In the genomic region with DNA sequence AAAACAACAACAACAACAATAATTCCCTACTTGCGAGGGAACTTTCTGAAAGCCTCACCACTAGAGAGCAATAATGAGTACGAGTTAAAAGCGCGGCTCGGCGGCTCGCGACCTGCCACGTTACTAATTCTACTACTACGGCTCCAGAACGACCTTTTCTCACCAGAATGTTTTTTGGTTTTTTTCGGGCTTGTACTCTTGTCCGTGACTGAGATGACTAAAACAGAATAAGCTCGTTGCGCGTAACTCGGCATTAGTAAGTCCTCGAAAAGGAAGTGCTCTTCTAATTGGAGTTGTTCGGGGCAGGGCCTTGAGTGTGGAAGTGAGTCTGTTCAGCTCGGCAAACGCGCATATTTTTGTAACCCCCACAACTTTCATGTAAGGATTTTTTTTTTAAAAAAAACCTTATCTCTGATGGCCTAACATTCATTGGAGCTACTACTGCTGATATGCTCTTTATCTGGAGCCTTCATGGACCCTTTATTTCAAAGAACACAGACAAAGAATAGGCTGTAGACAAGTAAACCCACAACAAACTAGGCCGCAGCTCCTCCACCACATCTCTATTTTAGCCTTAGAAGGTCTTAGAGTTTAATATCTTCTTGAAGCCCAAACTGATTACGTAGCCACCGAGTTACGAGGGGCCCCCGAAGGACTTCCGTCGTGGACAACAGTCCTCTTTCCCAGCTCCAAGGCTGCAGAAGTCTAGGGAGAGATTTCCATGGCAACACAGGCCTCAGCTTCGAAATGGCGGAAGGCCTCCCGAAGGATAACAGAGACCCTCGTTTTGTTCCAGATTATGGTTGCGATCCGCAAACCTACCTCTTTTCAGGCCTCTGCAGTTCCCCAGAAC, we compare ENCODE assay signal across 9 mouse cellular contexts. TPM values are rescaled to one million over a fixed set of nuclear protein-coding genes. Genes with fewer than 3 reads are reported as not detected.
DNase-seq lines count a peak whose midpoint lies in the region; ATAC-seq and TF ChIP-seq lines count a peak whose summit lies in the region.
"Had no signal": no experiment of that assay in that cellular context is flagged by ENCODE, and none has a peak within 500 bp of the region (broad histone marks: within the 10 kb centered on the region; RNA-seq: fewer than 3 reads in every experiment).

No protein-coding gene starts in this region.

- peak overlapping the region; percentile 95 for H3K9ac ChIP-seq in CH12.LX (ENCODE audit: insufficient read depth, low read depth)
- peak overlapping the region; percentile 91 for H3K9ac ChIP-seq in heart, embryonic 16.5 days (ENCODE audit: low read length)
- peak overlapping the region; percentile 76 for H3K9ac ChIP-seq in liver, embryonic 13.5 days
- H3K9ac ChIP-seq in stomach, embryonic 14.5 days (replicated peaks; ENCODE audit: low read depth, low read length), result peak overlapping the region; percentile 81

- in situ Hi-C loops in CH12.LX (cut with MboI; ENCODE audit: low pct_ligation_motif_present, low pct_unique_long_range_greater_than_20kb, low sequenced_read_pairs), result loop anchor here (10.0 kb wide), 1 partner anchor 97 kb away; the partner anchor contains the start of gene Hdhd3

- dilution Hi-C loops in CH12.LX (cut with MboI; ENCODE audit: extremely low pct_ligation_motif_present, extremely low pct_unique_long_range_greater_than_20kb, low sequenced_read_pairs), result no loop called here

- under 1% methylated on average over 35 of the region's 35 CpGs for WGBS in heart, embryonic 16.5 days
- under 1% methylated on average over 35 of the region's 35 CpGs for WGBS in liver, embryonic 13.5 days (ENCODE audit: insufficient replicate concordance)
- under 1% methylated on average over 35 of the region's 35 CpGs for WGBS in stomach, embryonic 14.5 days

- peak; percentile 66 for DNase-seq in CH12.LX (ENCODE audit: extremely low read depth)
- peak; percentile 36 for DNase-seq in brain, embryonic 18.5 days (ENCODE audit: low read depth, low spot score)
- DNase-seq in kidney, postnatal 14 days, result peak; percentile 78
- DNase-seq in liver, embryonic 13.5 days, result peak; percentile 57
- DNase-seq in neural tube, embryonic 10.5 days (ENCODE audit: extremely low spot score, low spot score), result peak; percentile 73

- TF ChIP-seq CTCF in CH12.LX (conservative IDR thresholded peaks at IDR 0.05 in 1 of 2, IDR thresholded peaks at IDR 0.05 in 1 of 2; ENCODE audit: low read depth in 2 of 2, low read length in 2 of 2), result peak in 1 of 2 experiments; percentile 67; a peak in 2 of 4 replicates

- peaks cover 20 to 54% of the 10 kb centered on the region in 2 experiments for H3K36me3 ChIP-seq in CH12.LX (replicated peaks in 1 of 2; ENCODE audit: control insufficient read depth in 1 of 2, insufficient read depth in 1 of 2, low read length in 1 of 2)
- H3K36me3 ChIP-seq in heart, embryonic 16.5 days (ENCODE audit: control insufficient read depth, insufficient read depth), result peaks cover 13% of the 10 kb centered on the region
- H3K36me3 ChIP-seq in liver, embryonic 13.5 days, result peaks cover 45% of the 10 kb centered on the region
- peaks cover 20% of the 10 kb centered on the region for H3K36me3 ChIP-seq in stomach, embryonic 14.5 days (ENCODE audit: control insufficient read depth, insufficient read depth, low read length)

- TF ChIP-seq POLR2A in CH12.LX (IDR thresholded peaks at IDR 0.05; ENCODE audit: low read depth, low read length), result peak; percentile 63; the same call in 1 of the 2 replicates

- H3K4me3 ChIP-seq in CH12.LX (replicated peaks in 1 of 3; ENCODE audit: low read depth in 2 of 3, low read length in 2 of 3, poor library complexity in 1 of 3), result peak overlapping the region; percentile 77 to 97 (median 80)
- peak overlapping the region; percentile 88 for H3K4me3 ChIP-seq in heart, embryonic 16.5 days (ENCODE audit: low read length)
- H3K4me3 ChIP-seq in liver, embryonic 13.5 days (replicated peaks), result peak overlapping the region; percentile 88
- H3K4me3 ChIP-seq in stomach, embryonic 14.5 days (ENCODE audit: low read depth, low read length), result peak overlapping the region; percentile 87

- peak overlapping the region; percentile 65; the same call in 1 of the 2 replicates for H3K27ac ChIP-seq in CH12.LX (ENCODE audit: insufficient read depth, low read depth)
- H3K27ac ChIP-seq in heart, embryonic 16.5 days (ENCODE audit: low read length), result peak overlapping the region; percentile 90
- H3K27ac ChIP-seq in liver, embryonic 13.5 days, result peak overlapping the region; percentile 88
- peak overlapping the region; percentile 76 for H3K27ac ChIP-seq in stomach, embryonic 14.5 days (ENCODE audit: low read length)

- no peak for TF ChIP-seq EP300 in CH12.LX (IDR thresholded peaks at IDR 0.05; ENCODE audit: low read length)

- peak; percentile 74 for ATAC-seq in erythroid progenitor cell, adult 5-6 weeks (replicated peaks; ENCODE audit: low FRiP score, poor library complexity, severe bottlenecking)
- peak; percentile 28 for ATAC-seq in heart, embryonic 16.5 days (replicated peaks; ENCODE audit: extremely low read depth, insufficient read depth, low FRiP score)
- ATAC-seq in liver, embryonic 13.5 days (ENCODE audit: low read depth), result peak; percentile 47
- peak; percentile 51 for ATAC-seq in stomach, embryonic 14.5 days (ENCODE audit: insufficient number of reproducible peaks, insufficient read depth, low FRiP score, low read depth)

- H3K27me3 ChIP-seq in CH12.LX (replicated peaks), result no peaks in the 10 kb centered on the region
- H3K27me3 ChIP-seq in heart, embryonic 16.5 days (ENCODE audit: control insufficient read depth, insufficient read depth, low read length), result no peaks in the 10 kb centered on the region
- no peaks in the 10 kb centered on the region for H3K27me3 ChIP-seq in liver, embryonic 13.5 days
- no peaks in the 10 kb centered on the region for H3K27me3 ChIP-seq in stomach, embryonic 14.5 days (ENCODE audit: control insufficient read depth, insufficient read depth, low read length)

- H3K4me2 ChIP-seq in CH12.LX (ENCODE audit: insufficient read depth, low read depth, poor library complexity, severe bottlenecking), result no peak overlapping the region; the same call in 1 of the 2 replicates
- H3K4me2 ChIP-seq in heart, embryonic 16.5 days (ENCODE audit: low read depth, low read length), result peak overlapping the region; percentile 60
- peak overlapping the region; percentile 66 for H3K4me2 ChIP-seq in liver, embryonic 13.5 days
- peak overlapping the region; percentile 48 for H3K4me2 ChIP-seq in stomach, embryonic 14.5 days (replicated peaks; ENCODE audit: low read depth, low read length)

- no peak; the same call in 1 of the 2 replicates for TF ChIP-seq RAD21 in CH12.LX (IDR thresholded peaks at IDR 0.05; ENCODE audit: low read depth, low read length)

- peaks cover 80% of the 10 kb centered on the region for H3K79me2 ChIP-seq in CH12.LX (replicated peaks; ENCODE audit: control insufficient read depth, extremely low read depth, insufficient read depth, poor library complexity, severe bottlenecking)

- H3K9me3 ChIP-seq in CH12.LX (replicated peaks; ENCODE audit: low read length), result no peaks in the 10 kb centered on the region
- H3K9me3 ChIP-seq in heart, embryonic 16.5 days (replicated peaks; ENCODE audit: control insufficient read depth, low read length), result no peaks in the 10 kb centered on the region
- no peaks in the 10 kb centered on the region for H3K9me3 ChIP-seq in liver, embryonic 13.5 days (replicated peaks)
- no peaks in the 10 kb centered on the region for H3K9me3 ChIP-seq in stomach, embryonic 14.5 days (ENCODE audit: control insufficient read depth, low read depth, low read length)

- H3K4me1 ChIP-seq in CH12.LX (ENCODE audit: control insufficient read depth in 1 of 2, insufficient read depth in 2 of 2), result peaks cover 12 to 54% of the 10 kb centered on the region in 2 experiments
- H3K4me1 ChIP-seq in heart, embryonic 16.5 days (ENCODE audit: control insufficient read depth, insufficient read depth, low read length), result peaks cover 20% of the 10 kb centered on the region
- peaks cover 39% of the 10 kb centered on the region for H3K4me1 ChIP-seq in liver, embryonic 13.5 days (replicated peaks)
- peaks cover 12% of the 10 kb centered on the region; the same call in 1 of the 2 replicates for H3K4me1 ChIP-seq in stomach, embryonic 14.5 days (ENCODE audit: control insufficient read depth, insufficient read depth, low read length)

RNA-seq across cellular contexts. Expression of gene Cdc26, which starts 0.5 kb away (rescaled TPM):
- total RNA-seq in CH12.LX (2012; rRNA removed) (78.2 and 103 TPM in 2 replicates), CH12.LX (2014; rRNA removed) (256 and 258 TPM in 2 replicates)
- polyA plus RNA-seq in CH12.LX (2012; ENCODE audit: insufficient read length, low read depth), result 105 and 125 TPM in 2 replicates
- total RNA-seq in erythroid progenitor cell, adult 5-6 weeks (2015; ENCODE audit: low replicate concordance), result 54.5 and 68.1 TPM in 2 replicates
- 17.9 and 37.6 TPM in 2 replicates for total RNA-seq in erythroid progenitor cell, adult 5-6 weeks (2017; ENCODE audit: low replicate concordance)
- 83.0 and 85.5 TPM in 2 replicates for polyA plus RNA-seq in heart, embryonic 16.5 days (2015; fragmentation: Nextera tagmentation; extraction: Ambion mirVana)
- 77.7 and 97.1 TPM in 2 replicates for polyA plus RNA-seq in liver, embryonic 13.5 days (2015; fragmentation: Nextera tagmentation; extraction: Ambion mirVana)
- 174 and 186 TPM in 2 replicates for polyA plus RNA-seq in stomach, embryonic 14.5 days (2014; fragmentation: Nextera tagmentation; extraction: Ambion mirVana)

RNA-seq across cellular contexts. Expression of gene Prpf4, which starts 0.6 kb away (rescaled TPM):
- total RNA-seq in CH12.LX (2012; rRNA removed) (18.1 and 22.5 TPM in 2 replicates), CH12.LX (2014; rRNA removed) (33.5 and 33.9 TPM in 2 replicates)
- 31.6 and 33.7 TPM in 2 replicates for polyA plus RNA-seq in CH12.LX (2012; ENCODE audit: insufficient read length, low read depth)
- 12.6 and 15.9 TPM in 2 replicates for total RNA-seq in erythroid progenitor cell, adult 5-6 weeks (2015; ENCODE audit: low replicate concordance)
- total RNA-seq in erythroid progenitor cell, adult 5-6 weeks (2017; ENCODE audit: low replicate concordance), result 13.6 and 14.2 TPM in 2 replicates
- polyA plus RNA-seq in heart, embryonic 16.5 days (2015; fragmentation: Nextera tagmentation; extraction: Ambion mirVana), result 12.8 and 15.0 TPM in 2 replicates
- 13.1 and 15.2 TPM in 2 replicates for polyA plus RNA-seq in liver, embryonic 13.5 days (2015; fragmentation: Nextera tagmentation; extraction: Ambion mirVana)
- 23.7 and 25.3 TPM in 2 replicates for polyA plus RNA-seq in stomach, embryonic 14.5 days (2014; fragmentation: Nextera tagmentation; extraction: Ambion mirVana)

RNA-seq across cellular contexts. Expression of gene Rnf183, which starts 27.1 kb away (rescaled TPM):
- total RNA-seq in CH12.LX (2012; rRNA removed), result 3.5 and 4.1 TPM in 2 replicates
- 3.6 and 4.4 TPM in 2 replicates for total RNA-seq in CH12.LX (2014; rRNA removed)
- 3.8 and 4.0 TPM in 2 replicates for polyA plus RNA-seq in CH12.LX (2012; ENCODE audit: insufficient read length, low read depth)
- total RNA-seq in erythroid progenitor cell, adult 5-6 weeks (2015; ENCODE audit: low replicate concordance), result not detected in 2 replicates
- total RNA-seq in erythroid progenitor cell, adult 5-6 weeks (2017; ENCODE audit: low replicate concordance), result not detected in 2 replicates
- 0.17 and 0.26 TPM in 2 replicates for polyA plus RNA-seq in heart, embryonic 16.5 days (2015; fragmentation: Nextera tagmentation; extraction: Ambion mirVana)
- not detected in 2 replicates for polyA plus RNA-seq in liver, embryonic 13.5 days (2015; fragmentation: Nextera tagmentation; extraction: Ambion mirVana)
- polyA plus RNA-seq in stomach, embryonic 14.5 days (2014; fragmentation: Nextera tagmentation; extraction: Ambion mirVana), result not detected in 2 replicates
- total RNA-seq: left cerebral cortex, adult 8-10 months had no signal

RNA-seq across cellular contexts. Expression of gene Slc31a1, which starts 47.4 kb away (rescaled TPM):
- total RNA-seq in CH12.LX (2012; rRNA removed) (14.0 and 16.5 TPM in 2 replicates), CH12.LX (2014; rRNA removed) (18.1 and 19.7 TPM in 2 replicates)
- polyA plus RNA-seq in CH12.LX (2012; ENCODE audit: insufficient read length, low read depth), result 30.3 and 32.5 TPM in 2 replicates
- total RNA-seq in erythroid progenitor cell, adult 5-6 weeks (2015; ENCODE audit: low replicate concordance), result 6.7 and 10.1 TPM in 2 replicates
- total RNA-seq in erythroid progenitor cell, adult 5-6 weeks (2017; ENCODE audit: low replicate concordance), result 4.2 and 4.5 TPM in 2 replicates
- 42.3 and 43.0 TPM in 2 replicates for polyA plus RNA-seq in heart, embryonic 16.5 days (2015; fragmentation: Nextera tagmentation; extraction: Ambion mirVana)
- polyA plus RNA-seq in liver, embryonic 13.5 days (2015; fragmentation: Nextera tagmentation; extraction: Ambion mirVana), result 39.0 and 48.8 TPM in 2 replicates
- polyA plus RNA-seq in stomach, embryonic 14.5 days (2014; fragmentation: Nextera tagmentation; extraction: Ambion mirVana), result 41.2 and 45.5 TPM in 2 replicates

RNA-seq across cellular contexts. Expression of gene Fkbp15, which starts 47.6 kb away (rescaled TPM):
- total RNA-seq in CH12.LX (2012; rRNA removed), result 30.4 and 30.8 TPM in 2 replicates
- 24.0 and 25.9 TPM in 2 replicates for total RNA-seq in CH12.LX (2014; rRNA removed)
- 32.9 and 35.1 TPM in 2 replicates for polyA plus RNA-seq in CH12.LX (2012; ENCODE audit: insufficient read length, low read depth)
- 23.1 and 29.9 TPM in 2 replicates for total RNA-seq in erythroid progenitor cell, adult 5-6 weeks (2015; ENCODE audit: low replicate concordance)
- total RNA-seq in erythroid progenitor cell, adult 5-6 weeks (2017; ENCODE audit: low replicate concordance), result 35.2 and 49.7 TPM in 2 replicates
- 18.0 and 18.9 TPM in 2 replicates for polyA plus RNA-seq in heart, embryonic 16.5 days (2015; fragmentation: Nextera tagmentation; extraction: Ambion mirVana)
- 15.5 and 15.7 TPM in 2 replicates for polyA plus RNA-seq in liver, embryonic 13.5 days (2015; fragmentation: Nextera tagmentation; extraction: Ambion mirVana)
- polyA plus RNA-seq in stomach, embryonic 14.5 days (2014; fragmentation: Nextera tagmentation; extraction: Ambion mirVana), result 27.1 and 28.6 TPM in 2 replicates

Comparison
In these comparisons a context has a peak if more than half of its experiments do, and no peak if none do; other contexts are left out.
1. Peak in every context shown above with its lines: DNase-seq, ATAC-seq, H3K4me3 ChIP-seq and H3K27ac ChIP-seq.